In genomic region chr3:152209967-152210634, GRCm38 (mm10) we compare ENCODE assay signal across 8 mouse cellular contexts. TPM values are rescaled to one million over a fixed set of nuclear protein-coding genes. Genes with fewer than 3 reads are reported as not detected.
A peak's percentile ranks its signal among the peaks of the same experiment; 100 is the strongest.
DNase-seq lines count a peak whose midpoint lies in the region; ATAC-seq lines count a peak whose summit lies in the region.

Gene Dnajb4 (minus strand): TSS chr3:152210302.
Gene Fubp1 (plus strand): TSS chr3:152210422.

- intact Hi-C loops in gastrocnemius, postnatal 14 days (cut with DNase I; ENCODE audit: low total_unique reads) = no loop called here
- intact Hi-C loops in left cerebral cortex, postnatal 10 days (cut with DNase I) = loop anchor here (5.0 kb wide), 1 partner anchor 98 kb away; no protein-coding TSS in a partner anchor

- peak; percentile 99 for DNase-seq in adipocyte (ENCODE audit: low spot score)
- DNase-seq in embryo, embryonic 10 days (ENCODE audit: low spot score) = peak; percentile 98
- peak; percentile 100 for DNase-seq in gastrocnemius, postnatal 14 days
- peak; percentile 99 to 100 for DNase-seq in left cerebral cortex, postnatal 10 days (ENCODE audit: extremely low spot score in 1 of 2, low spot score in 2 of 2)
- DNase-seq in right cerebral cortex, postnatal 25 days = peak; percentile 100
- DNase-seq in urinary bladder, postnatal 4 days (ENCODE audit: low spot score in 2 of 2) = peak; percentile 99 to 100

- ATAC-seq in inflammation-experienced regulatory T-cells, adult 6 months = peak; percentile 83
- ATAC-seq in megakaryocyte-erythroid progenitor cell, adult 5-6 weeks (replicated peaks; ENCODE audit: low FRiP score, low TSS enrichment, poor library complexity, severe bottlenecking) = peak; percentile 81

RNA-seq across cellular contexts. Expression of gene Dnajb4, which starts in this region (rescaled TPM):
- total RNA-seq in gastrocnemius, postnatal 14 days (2021) = 10 to 100 TPM; 45.4 to 48.2 TPM
- polyA plus RNA-seq in inflammation-experienced regulatory T-cells, adult 6 months (2017; shearing (Covaris generic)) = 1 to 10 TPM; 4.6 to 6.1 (median 5.8) TPM
- total RNA-seq in left cerebral cortex, postnatal 10 days (2021) = 10 to 100 TPM; 47.4 to 51.2 TPM
- 29.5 and 34.9 TPM in 2 replicates for total RNA-seq in megakaryocyte-erythroid progenitor cell, adult 5-6 weeks (2014; fragmentation: Nextera tagmentation)
- total RNA-seq in megakaryocyte-erythroid progenitor cell, adult 5-6 weeks (2017) = 74.0 and 111 TPM in 2 replicates

RNA-seq across cellular contexts. Expression of gene Fubp1, which starts in this region (rescaled TPM):
- 10 to 100 TPM; 31.5 to 35.2 TPM for total RNA-seq in gastrocnemius, postnatal 14 days (2021)
- 100 to 1,000 TPM; 197 to 282 (median 262) TPM for polyA plus RNA-seq in inflammation-experienced regulatory T-cells, adult 6 months (2017; shearing (Covaris generic))
- total RNA-seq in left cerebral cortex, postnatal 10 days (2021) = 100 to 1,000 TPM; 125 to 129 TPM
- total RNA-seq in megakaryocyte-erythroid progenitor cell, adult 5-6 weeks (2014; fragmentation: Nextera tagmentation) = 197 and 235 TPM in 2 replicates
- total RNA-seq in megakaryocyte-erythroid progenitor cell, adult 5-6 weeks (2017) = 282 and 332 TPM in 2 replicates

Comparison
In these comparisons a context has a peak if more than half of its experiments do, and no peak if none do; other contexts are left out.
1. Peak in every context shown above with its lines: DNase-seq and ATAC-seq.